Mouse (Mus musculus) hindlimb bud, embryonic 11.5 days (tissue): ENCODE measurements around the gene Kcnq2.

Source experiments
- DNase-seq: peaks from one replicate; pipeline ENCODE4 v3.0.0-alpha.2; 2012; ENCODE audit warnings: low read depth, low spot score; ENCODE audit errors: extremely low spot score

The Kcnq2 gene

DNA sequence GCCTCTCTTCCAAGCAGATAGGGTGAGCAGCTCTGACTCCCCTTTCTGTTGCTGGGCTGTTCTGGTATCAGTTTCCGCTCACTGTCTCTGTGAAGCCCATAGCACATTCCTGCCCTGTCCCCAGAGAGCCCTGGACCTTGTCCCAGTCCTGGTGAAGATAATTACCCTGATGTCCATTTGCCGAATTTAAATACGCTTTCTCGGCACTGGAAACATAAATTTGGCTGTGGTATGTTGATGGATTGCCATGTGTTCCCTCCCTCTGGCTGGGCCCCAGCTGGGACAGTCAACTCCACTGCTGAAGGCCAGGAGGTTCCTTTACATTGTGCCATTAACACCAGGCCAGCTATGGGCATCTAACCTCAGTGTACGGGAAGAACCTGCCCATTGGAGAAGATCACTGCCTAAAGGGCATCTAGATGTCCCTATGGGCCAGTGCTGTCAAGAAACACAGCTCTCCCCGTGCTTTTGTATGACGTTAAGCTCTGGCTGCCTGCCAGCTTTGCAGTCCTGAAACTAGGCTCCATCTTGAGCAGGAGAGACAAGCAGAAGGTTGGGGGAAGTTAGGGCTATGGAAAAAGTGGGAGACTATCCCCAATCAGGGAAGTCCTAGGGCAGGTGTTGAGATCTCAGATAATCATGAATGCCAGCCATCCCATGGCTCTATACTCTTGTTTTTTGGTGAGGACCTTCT lies 86.7 kb downstream of the Kcnq2 start:
- DNase-seq: no peak

DNA sequence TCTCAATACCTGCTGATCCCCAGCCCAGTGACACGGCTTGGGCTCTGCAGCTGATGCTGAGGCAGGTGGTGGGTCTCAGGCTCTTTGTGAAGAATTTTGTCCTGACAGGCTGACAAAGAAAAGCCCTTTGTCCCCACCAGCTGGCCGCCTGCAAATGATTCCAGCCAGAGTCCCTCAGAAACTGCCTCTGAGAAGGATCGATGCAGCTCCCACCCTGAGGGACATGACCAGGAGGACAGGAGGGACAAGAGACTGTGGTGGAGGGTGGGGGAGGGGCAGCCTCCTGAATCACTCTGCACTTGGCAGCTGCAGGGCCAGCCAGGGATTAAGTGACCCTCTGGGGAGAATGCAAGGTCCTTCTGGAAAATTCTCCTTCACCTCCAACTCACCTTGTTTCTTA lies 91.1 kb downstream of the Kcnq2 start:
- no peak for DNase-seq

DNA sequence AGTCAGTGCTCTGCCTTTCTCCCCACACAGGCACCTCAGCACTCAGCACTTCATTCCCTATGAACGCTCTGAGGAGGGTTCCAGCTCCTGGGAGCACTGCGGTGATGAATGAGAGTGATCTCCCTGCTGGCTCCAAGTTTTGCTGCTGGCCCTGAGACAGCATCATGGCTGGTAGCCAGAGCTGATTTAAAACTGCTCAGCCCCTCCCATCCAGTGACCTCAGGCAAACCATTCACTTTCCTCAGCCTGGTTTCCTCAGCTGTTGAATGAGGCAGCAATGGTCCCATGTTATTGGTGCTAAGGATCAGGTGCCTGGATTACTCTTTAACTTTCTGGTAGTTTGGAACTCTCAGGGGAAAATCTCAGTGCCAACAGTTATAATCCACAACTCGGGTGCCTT lies 91.7 kb downstream of the Kcnq2 start, which contains the start of gene Chrna4:
Chrna4 (minus strand) TSS at position 110 of the 400 bp plus-strand sequence.
- DNase-seq: no peak

DNA sequence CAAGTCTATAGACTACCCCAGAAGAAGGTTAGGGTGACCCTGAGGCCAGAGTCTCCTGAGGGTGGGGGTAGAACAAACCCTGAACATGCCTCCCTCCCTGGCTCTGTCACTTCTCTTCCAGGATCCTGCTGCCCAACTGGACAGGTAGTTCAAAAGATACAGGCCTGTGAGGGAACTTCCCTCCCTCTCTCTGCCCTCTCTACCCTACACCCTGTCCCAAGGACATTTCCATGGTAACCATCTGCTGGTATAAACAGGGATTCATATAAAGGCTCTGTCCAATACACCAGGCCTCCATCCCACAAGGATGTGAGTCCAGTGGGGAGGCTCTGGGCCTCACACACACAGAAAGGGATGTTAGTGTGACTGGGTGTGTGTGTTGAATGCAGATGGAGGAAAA lies 92.7 kb downstream of the Kcnq2 start:
- DNase-seq: no peak

DNA sequence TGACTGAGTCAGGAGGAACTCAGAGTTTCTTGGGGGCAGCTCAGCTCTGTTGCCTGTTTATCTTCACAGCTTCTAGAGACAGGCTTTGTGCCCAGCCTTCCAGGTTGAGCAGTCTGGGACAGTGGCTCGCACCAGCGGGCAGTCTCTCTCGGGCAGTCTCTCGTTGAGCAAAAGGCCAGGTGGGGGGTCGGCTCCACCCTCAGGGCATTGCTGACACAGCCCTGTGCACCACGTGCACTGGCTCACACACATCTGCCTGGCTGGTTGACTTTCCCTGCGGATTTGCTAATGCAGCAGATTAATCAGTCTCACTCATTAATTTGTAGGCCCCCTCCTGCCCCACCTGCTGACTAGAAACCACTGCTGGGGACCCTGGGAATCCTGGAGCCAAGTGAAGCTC lies 93.2 kb downstream of the Kcnq2 start:
- DNase-seq: no peak

DNA sequence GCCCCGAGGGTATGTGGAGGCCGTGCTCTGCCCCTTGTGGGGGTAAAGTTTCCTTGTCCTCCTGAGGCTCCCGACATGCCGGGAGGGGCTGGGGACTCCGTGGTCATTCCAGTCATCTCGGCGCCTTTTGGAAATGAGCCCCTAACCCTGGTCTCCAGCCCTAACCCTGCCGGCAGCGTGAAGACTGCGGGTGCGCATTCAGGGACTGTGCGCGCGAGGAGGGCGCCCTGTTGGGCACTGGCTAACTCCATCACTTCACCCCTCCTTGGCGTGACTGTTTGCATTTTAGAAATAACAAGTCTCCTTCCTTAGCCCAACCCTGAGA lies 95.8 kb downstream of the Kcnq2 start:
- no peak for DNase-seq

DNA sequence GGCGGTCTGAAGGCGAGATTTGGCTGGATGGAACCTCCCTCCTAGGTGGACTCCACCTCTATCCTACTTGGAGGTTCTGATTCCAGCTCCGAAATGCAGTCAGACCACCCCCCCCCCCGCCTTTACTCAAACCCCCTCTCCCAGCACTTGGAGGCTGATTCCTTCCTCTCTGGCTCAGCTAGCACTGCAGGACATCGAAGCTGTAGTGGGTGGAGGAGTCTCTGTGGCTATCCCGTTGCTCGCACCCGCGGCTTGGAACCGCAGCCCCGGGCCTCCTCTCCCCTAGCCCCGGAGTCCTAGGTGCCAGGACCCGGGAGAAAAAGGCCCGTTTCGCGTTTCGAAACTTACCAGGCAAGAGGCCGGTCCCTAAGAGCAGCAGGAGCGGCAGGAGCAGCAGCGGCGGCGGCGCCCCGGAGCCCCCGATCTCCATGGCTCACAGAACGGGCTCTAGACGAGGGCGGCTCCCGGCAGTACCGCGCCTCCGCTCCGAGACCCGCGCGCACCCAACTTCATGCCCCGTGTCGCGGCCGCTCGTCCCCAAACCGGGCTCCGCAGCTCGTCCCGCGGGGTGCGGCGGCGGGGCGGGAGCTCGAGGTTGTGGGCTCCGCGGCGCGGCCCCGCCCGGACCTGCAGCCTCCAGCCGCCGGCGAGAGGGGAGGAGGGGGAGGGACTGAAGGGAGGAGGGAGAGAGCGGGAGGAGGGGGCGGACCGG lies 96.3 kb downstream of the Kcnq2 start:
- DNase-seq: no peak

DNA sequence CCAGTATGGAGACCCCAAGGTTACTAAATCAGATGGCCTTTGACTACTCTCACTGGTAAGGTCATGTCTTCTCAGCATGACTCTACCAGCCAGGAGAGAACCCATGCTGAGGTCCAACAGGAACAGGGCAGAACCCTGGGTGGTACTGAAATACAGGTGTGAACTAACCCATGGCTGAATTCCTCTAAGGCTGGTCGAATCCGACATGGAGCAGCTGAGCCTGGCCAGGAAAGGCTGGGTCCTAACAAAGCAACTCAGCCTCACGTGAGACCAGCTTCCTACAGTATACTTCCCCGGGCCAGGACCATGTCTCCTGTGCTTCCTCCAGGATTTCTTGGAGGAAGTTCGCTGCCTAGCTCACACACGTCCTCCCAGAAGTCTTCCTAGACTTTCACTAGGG lies 98.5 kb downstream of the Kcnq2 start:
- no peak for DNase-seq

DNA sequence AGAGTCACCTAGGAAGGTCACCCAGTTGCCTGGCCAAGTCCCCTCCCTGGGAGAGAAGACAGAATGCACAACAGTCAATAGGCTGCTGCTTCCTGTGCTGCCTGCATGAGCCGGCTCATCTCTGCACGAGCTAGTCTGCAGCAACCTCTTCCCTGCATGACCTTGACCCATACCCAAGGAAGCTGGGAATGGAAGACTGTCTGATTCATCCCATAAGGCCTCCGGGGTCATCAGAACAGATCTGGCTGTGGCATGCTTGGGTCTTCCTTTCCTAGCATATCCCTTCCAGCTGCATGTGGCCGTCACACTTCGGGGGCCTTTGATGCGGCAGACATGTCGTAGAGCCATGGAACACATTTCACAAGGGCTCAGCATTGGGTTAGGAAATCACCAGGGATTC lies 99.9 kb downstream of the Kcnq2 start:
- no peak for DNase-seq

DNA sequence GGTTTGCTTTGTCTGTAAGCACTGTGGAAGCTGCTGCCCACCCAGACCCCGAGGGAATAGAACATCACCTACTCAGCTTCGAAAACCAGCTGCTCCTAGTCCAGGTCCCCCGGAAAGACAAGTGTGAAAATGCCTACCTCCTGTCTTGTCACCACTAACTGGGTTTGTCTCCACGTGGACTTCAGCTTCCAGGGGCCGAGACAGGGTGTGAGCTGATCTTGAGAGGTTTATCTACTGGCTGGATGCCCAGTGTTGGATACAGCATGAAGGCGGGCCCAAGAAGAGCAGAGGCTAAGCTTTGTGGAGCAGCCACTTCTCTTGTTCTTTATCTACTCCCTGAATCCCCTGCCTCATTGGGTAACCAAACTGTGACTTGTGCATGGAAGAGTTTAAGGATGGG lies 101.8 kb downstream of the Kcnq2 start:
- DNase-seq: no peak

DNA sequence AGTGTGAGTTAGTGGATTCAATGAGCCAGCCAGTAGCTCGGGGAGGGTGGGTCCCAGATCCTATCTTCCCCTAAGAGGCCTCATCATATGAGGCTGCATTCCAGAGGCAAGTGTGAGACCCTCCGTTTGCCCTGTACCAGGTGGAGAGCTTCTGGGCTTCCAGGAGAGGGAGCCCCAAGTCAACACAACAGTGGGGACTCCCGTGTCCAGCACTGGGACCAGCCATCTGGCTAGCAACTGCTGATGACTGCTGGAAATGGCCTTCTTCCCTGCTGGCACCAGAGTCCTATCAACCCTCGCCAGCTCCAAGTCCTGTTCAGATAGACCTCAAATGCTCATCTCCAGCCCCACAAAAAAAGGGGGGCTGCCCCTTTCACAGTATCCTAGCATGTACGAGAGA lies 102.7 kb downstream of the Kcnq2 start:
- DNase-seq: no peak

DNA sequence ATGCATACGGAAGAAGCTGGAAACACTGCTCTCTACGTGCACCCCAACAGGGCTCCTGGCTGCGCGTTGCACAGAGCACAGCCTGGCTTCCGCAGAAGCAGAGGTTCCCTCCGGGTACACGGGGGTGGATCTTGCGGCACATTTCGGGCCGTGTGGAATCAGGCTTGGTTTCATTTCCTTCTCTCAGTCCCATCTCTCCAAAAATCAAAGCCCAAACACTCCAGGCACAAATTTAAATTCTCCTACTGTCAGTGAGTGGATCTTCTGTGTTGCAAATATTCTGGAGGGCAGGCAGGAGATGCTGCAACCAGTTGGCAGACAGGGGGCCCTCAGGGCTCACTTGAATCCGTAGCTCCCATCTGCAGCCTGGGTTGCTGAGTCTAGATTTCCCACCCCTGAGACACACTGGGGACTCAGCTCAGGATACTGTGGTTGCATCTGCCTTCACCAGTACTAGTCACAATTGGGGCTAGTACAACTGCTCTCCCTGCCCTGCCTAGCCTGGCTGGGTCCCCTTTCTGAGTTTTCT lies 103.6 kb downstream of the Kcnq2 start:
- no peak for DNase-seq
